Mouse (Mus musculus) G1E-ER4 (cell line): ENCODE data around the gene Tbxa2r. TPM values are rescaled to one million over a fixed set of nuclear protein-coding genes. Genes with fewer than 3 reads are reported as not detected.

Source experiments
- GATA1 ChIP-seq: IDR thresholded peaks from one replicate; pipeline ENCODE4 v1.8.0; 2012; ENCODE audit warnings: low read length, inconsistent platforms
- polyA plus RNA-seq: library from polyadenylated mRNA; stranded (reverse); fragments of >175 nt; gene quantifications from 2 replicates; pipeline ENCODE4 v1.2.3, GENCODE M21; 2012

Gene Tbxa2r
- polyA plus RNA-seq, 1 experiment: not detected

- no peak for TF ChIP-seq GATA1
These were observed 51.4 kb downstream of the Tbxa2r start for GRCm38 (mm10) chr10:81379809-81380378.

- peak; percentile 98 for TF ChIP-seq GATA1
These were observed 53.5 kb downstream of the Tbxa2r start for GRCm38 (mm10) chr10:81382039-81382438.

- TF ChIP-seq GATA1: no peak
These were observed 55.5 kb downstream of the Tbxa2r start, which contains the start of the genes Dohh and Gm48551 for GRCm38 (mm10) chr10:81383802-81384604. Gene Dohh, plus strand, starts transcription at chr10:81384428. Gene Gm48551, plus strand, starts transcription at chr10:81384466.

- TF ChIP-seq GATA1: no peak
These were observed 56.1 kb downstream of the Tbxa2r start for GRCm38 (mm10) chr10:81384605-81384982.

Other genes starting within 250 kb of the Tbxa2r start
- gene Creb3l3, start 229.9 kb upstream of the Tbxa2r start, polyA plus RNA-seq: not detected in 2 replicates
- 394 and 482 TPM in 2 replicates for gene Map2k2, start 222.8 kb upstream of the Tbxa2r start, polyA plus RNA-seq
- gene Zbtb7a, start 193.5 kb upstream of the Tbxa2r start, polyA plus RNA-seq: 103 and 129 TPM in 2 replicates
- gene Pias4, start 160.8 kb upstream of the Tbxa2r start, polyA plus RNA-seq: 74.1 and 84.8 TPM in 2 replicates
- 1,558 and 2,919 TPM in 2 replicates for gene Eef2, start 152.1 kb upstream of the Tbxa2r start, polyA plus RNA-seq
- gene Dapk3, start 145.7 kb upstream of the Tbxa2r start, polyA plus RNA-seq: 59.3 and 79.0 TPM in 2 replicates
- gene 4930442H23Rik, start 144.9 kb upstream of the Tbxa2r start, polyA plus RNA-seq: not detected in 2 replicates
- not detected in 2 replicates for gene Nmrk2, start 126.7 kb upstream of the Tbxa2r start, polyA plus RNA-seq
- not detected in 2 replicates for gene Atcay, start 97.9 kb upstream of the Tbxa2r start, polyA plus RNA-seq
- 0.66 and 0.84 TPM in 2 replicates for gene Zfr2, start 95.6 kb upstream of the Tbxa2r start, polyA plus RNA-seq
- gene Matk, start 75.8 kb upstream of the Tbxa2r start, polyA plus RNA-seq: not detected in 2 replicates
- gene Mrpl54, start 61.8 kb upstream of the Tbxa2r start, polyA plus RNA-seq: 633 and 674 TPM in 2 replicates
- 111 and 135 TPM in 2 replicates for gene Apba3, start 61.8 kb upstream of the Tbxa2r start, polyA plus RNA-seq
- 1.4 TPM in 2 replicates for gene Tjp3, start 37.1 kb upstream of the Tbxa2r start, polyA plus RNA-seq
- 139 and 210 TPM in 2 replicates for gene Pip5k1c, start 35.8 kb upstream of the Tbxa2r start, polyA plus RNA-seq
- gene Cactin, start 7.6 kb upstream of the Tbxa2r start, polyA plus RNA-seq: 74.5 and 82.9 TPM in 2 replicates
- gene Gipc3, start 14.5 kb downstream of the Tbxa2r start, polyA plus RNA-seq: not detected in 2 replicates
- gene Hmg20b, start 21.7 kb downstream of the Tbxa2r start, polyA plus RNA-seq: 186 and 236 TPM in 2 replicates
- 38.2 and 39.2 TPM in 2 replicates for gene Mfsd12, start 28.8 kb downstream of the Tbxa2r start, polyA plus RNA-seq
- gene 4930404N11Rik, start 37.1 kb downstream of the Tbxa2r start, polyA plus RNA-seq: 0.40 and 0.50 TPM in 2 replicates
- gene Fzr1, start 49.8 kb downstream of the Tbxa2r start, polyA plus RNA-seq: 99.0 and 111 TPM in 2 replicates
- 216 and 292 TPM in 2 replicates for gene Dohh, start 55.7 kb downstream of the Tbxa2r start, polyA plus RNA-seq
- 0.22 and 0.38 TPM in 2 replicates for gene Gm48551, start 55.7 kb downstream of the Tbxa2r start, polyA plus RNA-seq
- 7.0 and 10.7 TPM in 2 replicates for gene Gm48552, start 60.3 kb downstream of the Tbxa2r start, polyA plus RNA-seq
- 0.68 and 0.69 TPM in 2 replicates for gene Smim24, start 64.3 kb downstream of the Tbxa2r start, polyA plus RNA-seq
- gene Nfic, start 126.9 kb downstream of the Tbxa2r start, polyA plus RNA-seq: 29.3 and 37.9 TPM in 2 replicates
- 0.05 and 0.08 TPM in 2 replicates for gene Celf5, start 154.0 kb downstream of the Tbxa2r start, polyA plus RNA-seq
- gene Ncln, start 167.7 kb downstream of the Tbxa2r start, polyA plus RNA-seq: 258 and 349 TPM in 2 replicates
- 4.1 and 6.8 TPM in 2 replicates for gene S1pr4, start 171.4 kb downstream of the Tbxa2r start, polyA plus RNA-seq
- 38.8 and 47.3 TPM in 2 replicates for gene Gna15, start 195.5 kb downstream of the Tbxa2r start, polyA plus RNA-seq
- 15.0 and 16.3 TPM in 2 replicates for gene Gna11, start 216.5 kb downstream of the Tbxa2r start, polyA plus RNA-seq
- 1,803 and 2,150 TPM in 2 replicates for gene Aes, start 230.8 kb downstream of the Tbxa2r start, polyA plus RNA-seq
- gene Tle2, start 245.8 kb downstream of the Tbxa2r start, polyA plus RNA-seq: 3.0 and 3.6 TPM in 2 replicates